Mouse (Mus musculus) large intestine, adult 2 months (tissue): ENCODE data around the gene Dctn1. TPM values are rescaled to one million over a fixed set of nuclear protein-coding genes. Genes with fewer than 3 reads are reported as not detected.
A peak's percentile ranks its signal among the peaks of the same experiment; 100 is the strongest.

Experiments used
- DNase-seq: peaks from one replicate; pipeline ENCODE4 v3.0.0-alpha.2; 2012; ENCODE audit warnings: low read depth, low spot score
- WGBS: fragments of 180-500 bp; shearing (Covaris S2); methylation state at CpG from one replicate; pipeline ENCODE4 v1.1.7; 2018; 5-methylcytosine and 5-hydroxymethylcytosine counted together
- polyA plus RNA-seq: library from polyadenylated mRNA; depleted of rRNA; stranded (reverse); fragments of >200 nt; gene quantifications from 2 replicates; pipeline ENCODE4 v1.2.3, GENCODE M21; 2012; rRNA removed

Gene Dctn1
- polyA plus RNA-seq = 82.1 and 103 TPM in 2 replicates

GRCm38 (mm10) chr6:83165607-83166242, at the start of gene Dctn1:
Gene Dctn1 (plus strand): TSS chr6:83165920.
- WGBS = under 1% methylated on average over 58 of the region's 58 CpGs
- DNase-seq = peak; percentile 82

GRCm38 (mm10) chr6:83116373-83117164, 49.2 kb upstream of the Dctn1 start:
- 66% methylated on average over 11 of the region's 11 CpGs for WGBS
- no peak for DNase-seq

GRCm38 (mm10) chr6:83117165-83117438, 48.6 kb upstream of the Dctn1 start:
- DNase-seq = no peak
- WGBS = 85% methylated on average over 4 of the region's 4 CpGs

- no peak for DNase-seq
- WGBS = 90% methylated on average over 13 of the region's 13 CpGs
These were observed 48.1 kb upstream of the Dctn1 start for GRCm38 (mm10) chr6:83117616-83118015.

GRCm38 (mm10) chr6:83118369-83118768, 47.4 kb upstream of the Dctn1 start:
- DNase-seq = no peak
- 81% methylated on average over 11 of the region's 11 CpGs for whole genome bisulfite sequencing

GRCm38 (mm10) chr6:83118825-83119733, 46.6 kb upstream of the Dctn1 start:
- no peak for DNase-seq
- 72% methylated on average over 14 of the region's 14 CpGs for WGBS

GRCm38 (mm10) chr6:83119734-83120051, 46.0 kb upstream of the Dctn1 start:
- no peak for DNase-seq
- 60% methylated on average over 7 of the region's 7 CpGs for WGBS

GRCm38 (mm10) chr6:83120930-83121862, 44.5 kb upstream of the Dctn1 start, which contains the start of gene Wbp1:
Gene Wbp1 (minus strand): TSS chr6:83121559.
- under 1% methylated on average over 37 of the region's 38 CpGs for WGBS
- DNase-seq = peak; percentile 100

GRCm38 (mm10) chr6:83121863-83122710, 43.6 kb upstream of the Dctn1 start:
- 2% methylated on average over 52 of the region's 52 CpGs for WGBS
- DNase-seq = no peak

GRCm38 (mm10) chr6:83122961-83123360, 42.8 kb upstream of the Dctn1 start:
- DNase-seq = no peak
- WGBS = 89% methylated on average over 5 of the region's 5 CpGs

- WGBS = under 1% methylated on average over 30 of the region's 30 CpGs
- no peak for DNase-seq
These were observed 40.8 kb upstream of the Dctn1 start for GRCm38 (mm10) chr6:83124851-83125312.

- 25% methylated on average over 5 of the region's 5 CpGs for WGBS
- no peak for DNase-seq
These were observed 40.4 kb upstream of the Dctn1 start, which contains the start of gene Ino80b for GRCm38 (mm10) chr6:83125331-83125730. Gene Ino80b (minus strand): TSS chr6:83125431.

- no peak for DNase-seq
- WGBS = 94% methylated on average over 5 of the region's 5 CpGs
These were observed 38.3 kb upstream of the Dctn1 start for GRCm38 (mm10) chr6:83127419-83127818.

GRCm38 (mm10) chr6:83131469-83132034, 34.2 kb upstream of the Dctn1 start:
- 12% methylated on average over 6 of the region's 6 CpGs for WGBS
- no peak for DNase-seq

GRCm38 (mm10) chr6:83132176-83132919, 33.4 kb upstream of the Dctn1 start:
- WGBS = 51% methylated on average over 9 of the region's 9 CpGs
- DNase-seq = no peak

- no peak for DNase-seq
- WGBS = 45% methylated on average over 3 of the region's 3 CpGs
These were observed 31.5 kb upstream of the Dctn1 start for GRCm38 (mm10) chr6:83134226-83134625.

- WGBS = 25% methylated on average over 7 of the region's 7 CpGs
- no peak for DNase-seq
These were observed 30.7 kb upstream of the Dctn1 start, which contains the start of gene Rtkn for GRCm38 (mm10) chr6:83134951-83135513. Gene Rtkn (plus strand): TSS chr6:83135463.
